ENCODE assay signal across 15 mouse cellular contexts in genomic region chr10:80971533-80971932, GRCm38 (mm10). TPM values are rescaled to one million over a fixed set of nuclear protein-coding genes. Genes with fewer than 3 reads are reported as not detected.
DNase-seq lines count a peak whose midpoint lies in the region; ATAC-seq and TF ChIP-seq lines count a peak whose summit lies in the region.
"Had no signal": no experiment of that assay in that cellular context is flagged by ENCODE, and none has a peak within 500 bp of the region (broad histone marks: within the 10 kb centered on the region; RNA-seq: fewer than 3 reads in every experiment).

No protein-coding gene starts in this region.

- H3K9me3 ChIP-seq in lung, embryonic 14.5 days (ENCODE audit: low read depth, low read length), result no peaks in the 10 kb centered on the region
- no peaks in the 10 kb centered on the region for H3K9me3 ChIP-seq in intestine, embryonic 15.5 days
- H3K9me3 ChIP-seq in kidney, embryonic 16.5 days (ENCODE audit: low read length), result 0 out of 2 replicates have a peak, but pooled peaks cover 6% of the 10 kb centered on the region
- H3K9me3 ChIP-seq: stomach, embryonic 15.5 days had no signal

- no peak overlapping the region for H3K4me3 ChIP-seq in lung, embryonic 14.5 days (ENCODE audit: low read depth, low read length)
- no peak overlapping the region for H3K4me3 ChIP-seq in intestine, embryonic 15.5 days (replicated peaks)
- no peak overlapping the region for H3K4me3 ChIP-seq in kidney, embryonic 16.5 days (ENCODE audit: low read length)
- H3K4me3 ChIP-seq in small intestine, adult 2 months (ENCODE audit: low read depth, low read length), result no peak overlapping the region
- H3K4me3 ChIP-seq: stomach, embryonic 15.5 days had no signal

- no peak overlapping the region for H3K27ac ChIP-seq in lung, embryonic 14.5 days (ENCODE audit: low read depth)
- H3K27ac ChIP-seq in intestine, embryonic 15.5 days, result peak overlapping the region; percentile 48
- H3K27ac ChIP-seq in kidney, embryonic 16.5 days (ENCODE audit: low read length), result peak overlapping the region; percentile 40; the same call in 1 of the 2 replicates
- H3K27ac ChIP-seq in small intestine, adult 2 months (ENCODE audit: insufficient read depth, low read depth, low read length), result peak overlapping the region; percentile 66
- H3K27ac ChIP-seq: stomach, embryonic 15.5 days had no signal

- peak; percentile 40 for DNase-seq in lung, embryonic 14.5 days
- DNase-seq in lung, postnatal 36 days, result no peak
- no peak for DNase-seq in MN1 (ENCODE audit: low spot score)
- no peak for DNase-seq in layer of hippocampus, postnatal 10 days (ENCODE audit: low spot score in 2 of 2)
- no peak for DNase-seq in gastrocnemius, postnatal 4 days (ENCODE audit: low spot score in 2 of 2)
- DNase-seq: forebrain, postnatal 0 days; gastrocnemius, postnatal 14 days; heart, postnatal 36 days; liver; right cerebral cortex, postnatal 14 days had no signal

- no peaks in the 10 kb centered on the region for H3K36me3 ChIP-seq in lung, embryonic 14.5 days (ENCODE audit: insufficient read depth)
- no peaks in the 10 kb centered on the region for H3K36me3 ChIP-seq in intestine, embryonic 15.5 days
- H3K36me3 ChIP-seq in kidney, embryonic 16.5 days (ENCODE audit: insufficient read depth, low read length), result no peaks in the 10 kb centered on the region
- H3K36me3 ChIP-seq in small intestine, adult 2 months (ENCODE audit: control insufficient read depth, insufficient read depth, low read length), result no peaks in the 10 kb centered on the region
- H3K36me3 ChIP-seq: stomach, embryonic 15.5 days had no signal

- TF ChIP-seq CTCF in lung, embryonic 14.5 days (IDR thresholded peaks at IDR 0.05; ENCODE audit: low read depth), result no peak
- TF ChIP-seq CTCF in small intestine, adult 2 months (IDR thresholded peaks at IDR 0.05; ENCODE audit: extremely low read depth, insufficient read length, insufficient replicate concordance, low read depth, low read length), result no peak

- H3K27me3 ChIP-seq in lung, embryonic 14.5 days (ENCODE audit: insufficient read depth, low read length), result no peaks in the 10 kb centered on the region
- H3K27me3 ChIP-seq in intestine, embryonic 15.5 days (replicated peaks), result no peaks in the 10 kb centered on the region
- no peaks in the 10 kb centered on the region for H3K27me3 ChIP-seq in kidney, embryonic 16.5 days (ENCODE audit: insufficient read depth, low read length)
- no peaks in the 10 kb centered on the region for H3K27me3 ChIP-seq in small intestine, adult 2 months (ENCODE audit: control insufficient read depth, insufficient read depth, low read length)
- H3K27me3 ChIP-seq: stomach, embryonic 15.5 days had no signal

- no peak; the same call in 1 of the 2 replicates for TF ChIP-seq POLR2A in small intestine, adult 2 months (IDR thresholded peaks at IDR 0.05; ENCODE audit: low read depth, low read length)

- H3K4me2 ChIP-seq in lung, embryonic 14.5 days, result no peak overlapping the region
- H3K4me2 ChIP-seq in intestine, embryonic 15.5 days (replicated peaks), result no peak overlapping the region
- H3K4me2 ChIP-seq in kidney, embryonic 16.5 days (replicated peaks; ENCODE audit: low read depth, low read length), result no peak overlapping the region
- H3K4me2 ChIP-seq: stomach, embryonic 15.5 days had no signal

- peaks cover 29% of the 10 kb centered on the region for H3K4me1 ChIP-seq in lung, embryonic 14.5 days (ENCODE audit: insufficient read depth)
- peaks cover 34% of the 10 kb centered on the region for H3K4me1 ChIP-seq in intestine, embryonic 15.5 days (replicated peaks)
- H3K4me1 ChIP-seq in kidney, embryonic 16.5 days (ENCODE audit: insufficient read depth, low read length), result peaks cover 28% of the 10 kb centered on the region
- peaks cover 32% of the 10 kb centered on the region for H3K4me1 ChIP-seq in small intestine, adult 2 months (ENCODE audit: control insufficient read depth, insufficient read depth, insufficient read length, low read length)

- H3K9ac ChIP-seq in lung, embryonic 14.5 days, result no peak overlapping the region; the same call in 1 of the 2 replicates
- no peak overlapping the region for H3K9ac ChIP-seq in intestine, embryonic 15.5 days
- H3K9ac ChIP-seq in kidney, embryonic 16.5 days (replicated peaks; ENCODE audit: low read length), result peak overlapping the region; percentile 3; the same call in 1 of the 2 replicates
- H3K9ac ChIP-seq: forebrain, postnatal 0 days; stomach, embryonic 15.5 days had no signal

- WGBS in lung, embryonic 14.5 days, result 59% methylated on average over 15 of the region's 15 CpGs
- WGBS in intestine, embryonic 15.5 days, result 40% methylated on average over 15 of the region's 15 CpGs
- WGBS in kidney, embryonic 16.5 days, result 42% methylated on average over 15 of the region's 15 CpGs
- WGBS in small intestine, adult 2 months, result 16% methylated on average over 15 of the region's 15 CpGs

- ATAC-seq in lung, embryonic 14.5 days (ENCODE audit: insufficient read depth), result 0 out of 2 replicates have a peak, but pooled peaks have one; percentile 25
- peak; percentile 50 for ATAC-seq in intestine, embryonic 15.5 days
- peak; percentile 55; the same call in 1 of the 2 replicates for ATAC-seq in kidney, embryonic 16.5 days (ENCODE audit: low FRiP score, low TSS enrichment)
- ATAC-seq: CD4-positive, CD25-positive, alpha-beta regulatory T cell, adult 4 months; forebrain, postnatal 0 days had no signal

RNA-seq across cellular contexts. Expression of gene Gadd45b, which starts 41.7 kb away (rescaled TPM):
- 18.3 and 24.6 TPM in 2 replicates for polyA plus RNA-seq in lung, embryonic 14.5 days (2014; fragmentation: Nextera tagmentation; extraction: Ambion mirVana)
- 26.6 and 29.9 TPM in 2 replicates for polyA plus RNA-seq in intestine, embryonic 15.5 days (2015; fragmentation: Nextera tagmentation; extraction: Ambion mirVana)
- 22.3 and 24.1 TPM in 2 replicates for polyA plus RNA-seq in kidney, embryonic 16.5 days (2015; fragmentation: Nextera tagmentation; extraction: Ambion mirVana)
- 16.2 and 29.7 TPM in 2 replicates for polyA plus RNA-seq in small intestine, adult 2 months (2012; rRNA removed)
- total RNA-seq in layer of hippocampus, postnatal 10 days (2021), result 10 to 100 TPM; 12.1 to 14.4 TPM
- total RNA-seq in gastrocnemius, postnatal 4 days (2021), result 10 to 100 TPM; 13.5 to 16.3 TPM

RNA-seq across cellular contexts. Expression of gene Gng7, which starts 43.2 kb away (rescaled TPM):
- 4.5 and 5.7 TPM in 2 replicates for polyA plus RNA-seq in lung, embryonic 14.5 days (2014; fragmentation: Nextera tagmentation; extraction: Ambion mirVana)
- polyA plus RNA-seq in intestine, embryonic 15.5 days (2015; fragmentation: Nextera tagmentation; extraction: Ambion mirVana), result 4.5 and 4.7 TPM in 2 replicates
- polyA plus RNA-seq in kidney, embryonic 16.5 days (2015; fragmentation: Nextera tagmentation; extraction: Ambion mirVana), result 6.6 and 6.7 TPM in 2 replicates
- polyA plus RNA-seq in small intestine, adult 2 months (2012; rRNA removed), result 0.44 and 0.74 TPM in 2 replicates
- 100 to 1,000 TPM; 145 to 156 TPM for total RNA-seq in layer of hippocampus, postnatal 10 days (2021)
- total RNA-seq in gastrocnemius, postnatal 4 days (2021), result 1 to 10 TPM; 1.9 to 2.0 TPM

RNA-seq across cellular contexts. Expression of gene Lmnb2, which starts 53.5 kb away (rescaled TPM):
- 22.9 and 24.4 TPM in 2 replicates for polyA plus RNA-seq in lung, embryonic 14.5 days (2014; fragmentation: Nextera tagmentation; extraction: Ambion mirVana)
- 41.0 and 42.6 TPM in 2 replicates for polyA plus RNA-seq in intestine, embryonic 15.5 days (2015; fragmentation: Nextera tagmentation; extraction: Ambion mirVana)
- polyA plus RNA-seq in kidney, embryonic 16.5 days (2015; fragmentation: Nextera tagmentation; extraction: Ambion mirVana), result 61.8 and 62.4 TPM in 2 replicates
- polyA plus RNA-seq in small intestine, adult 2 months (2012; rRNA removed), result 14.5 and 29.2 TPM in 2 replicates
- total RNA-seq in layer of hippocampus, postnatal 10 days (2021), result 10 to 100 TPM; 23.1 to 26.2 TPM
- 10 to 100 TPM; 46.8 to 50.5 TPM for total RNA-seq in gastrocnemius, postnatal 4 days (2021)

RNA-seq across cellular contexts. Expression of gene Diras1, which starts 53.9 kb away (rescaled TPM):
- polyA plus RNA-seq in lung, embryonic 14.5 days (2014; fragmentation: Nextera tagmentation; extraction: Ambion mirVana), result 0.08 and 0.09 TPM in 2 replicates
- 0.94 and 1.2 TPM in 2 replicates for polyA plus RNA-seq in intestine, embryonic 15.5 days (2015; fragmentation: Nextera tagmentation; extraction: Ambion mirVana)
- polyA plus RNA-seq in kidney, embryonic 16.5 days (2015; fragmentation: Nextera tagmentation; extraction: Ambion mirVana), result 0.11 and 0.41 TPM in 2 replicates
- polyA plus RNA-seq in small intestine, adult 2 months (2012; rRNA removed), result 0.32 and 0.38 TPM in 2 replicates
- total RNA-seq in layer of hippocampus, postnatal 10 days (2021), result 100 to 1,000 TPM in 1 of 2 experiments, 10 to 100 TPM in 1; 92.4 to 110 TPM
- total RNA-seq in gastrocnemius, postnatal 4 days (2021), result under 1 TPM in 1 of 2 experiments, not detected in 1; 0.10 TPM
- total RNA-seq: heart, postnatal 36 days had no signal
- polyA plus RNA-seq: CD4-positive, CD25-positive, alpha-beta regulatory T cell, adult 4 months had no signal
